Mouse (Mus musculus) testis, adult 2 months (tissue): ENCODE measurements around the gene Scel. TPM values are rescaled to one million over a fixed set of nuclear protein-coding genes. Genes with fewer than 3 reads are reported as not detected.

Experiments
- H3K27ac ChIP-seq: fragments of 200-500 bp; 2 replicates; pipeline ENCODE4 v1.5.1; 2012; ENCODE audit warnings: low read depth, low read length; ENCODE audit not compliant: control insufficient read depth, insufficient read depth
- H3K27me3 ChIP-seq: fragments of 200-500 bp; 2 replicates; pipeline ENCODE4 v1.6.1; 2012; ENCODE audit warnings: mild to moderate bottlenecking, low read length, moderate library complexity; ENCODE audit not compliant: control insufficient read depth, insufficient read depth
- H3K36me3 ChIP-seq: fragments of 200-500 bp; 2 replicates; pipeline ENCODE4 v1.6.1; 2012; ENCODE audit warnings: mild to moderate bottlenecking, low read length; ENCODE audit not compliant: control insufficient read depth, insufficient read depth
- H3K4me1 ChIP-seq: fragments of 200-500 bp; 2 replicates; pipeline ENCODE4 v1.6.1; 2012; ENCODE audit warnings: low read length; ENCODE audit not compliant: control insufficient read depth, insufficient read depth
- H3K4me3 ChIP-seq: fragments of 200-500 bp; 2 replicates; pipeline ENCODE4 v1.5.1; 2012; ENCODE audit warnings: low read depth, mild to moderate bottlenecking, low read length, moderate library complexity, mixed read lengths; ENCODE audit not compliant: control insufficient read depth
- CTCF ChIP-seq: fragments of 200-500 bp; IDR thresholded peaks from 2 replicates; pipeline ENCODE4 v1.5.1; 2012; ENCODE audit warnings: low read depth, mild to moderate bottlenecking, inconsistent platforms, low read length, moderate library complexity; ENCODE audit not compliant: control insufficient read depth, insufficient read depth, insufficient replicate concordance
- POLR2A ChIP-seq: fragments of 200-500 bp; IDR thresholded peaks from 2 replicates; pipeline ENCODE4 v1.6.1; 2012; ENCODE audit warnings: low read depth, mild to moderate bottlenecking, inconsistent platforms, low read length, moderate library complexity; ENCODE audit not compliant: control insufficient read depth
- polyA plus RNA-seq: library from polyadenylated mRNA; depleted of rRNA; stranded (reverse); fragments of >200 nt; gene quantifications from 2 replicates; pipeline ENCODE4 v1.2.3, GENCODE M21; 2012

The Scel gene
- polyA plus RNA-seq, 1 experiment, result not detected

DNA sequence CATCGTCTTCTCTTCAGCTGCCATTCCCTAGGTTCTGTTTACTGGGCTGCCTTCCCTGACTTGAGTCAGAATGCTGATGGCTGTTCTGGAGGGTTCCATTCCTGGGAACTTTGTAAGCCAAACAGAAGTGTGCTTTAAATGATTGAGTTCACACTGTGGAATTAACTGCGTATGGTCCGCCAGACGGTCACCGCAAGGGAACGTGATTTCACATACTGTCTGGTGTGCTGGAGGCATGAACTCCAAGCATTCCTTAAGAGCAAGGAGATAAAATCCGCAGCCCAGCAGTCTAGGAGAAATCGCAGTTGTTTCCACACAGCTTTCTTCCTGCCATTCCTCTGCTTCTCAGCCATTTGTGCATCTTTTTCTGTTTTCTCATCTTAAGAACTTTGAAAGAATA is 2.3 kb downstream of the Scel start:
- no peaks in the 10 kb centered on the region for H3K36me3 ChIP-seq
- no peak overlapping the region for H3K4me3 ChIP-seq
- H3K27me3 ChIP-seq, result no peaks in the 10 kb centered on the region
- no peak overlapping the region for H3K27ac ChIP-seq
- TF ChIP-seq POLR2A, result no peak
- TF ChIP-seq CTCF, result no peak
- H3K4me1 ChIP-seq, result no peaks in the 10 kb centered on the region; the same call in 1 of the 2 replicates

DNA sequence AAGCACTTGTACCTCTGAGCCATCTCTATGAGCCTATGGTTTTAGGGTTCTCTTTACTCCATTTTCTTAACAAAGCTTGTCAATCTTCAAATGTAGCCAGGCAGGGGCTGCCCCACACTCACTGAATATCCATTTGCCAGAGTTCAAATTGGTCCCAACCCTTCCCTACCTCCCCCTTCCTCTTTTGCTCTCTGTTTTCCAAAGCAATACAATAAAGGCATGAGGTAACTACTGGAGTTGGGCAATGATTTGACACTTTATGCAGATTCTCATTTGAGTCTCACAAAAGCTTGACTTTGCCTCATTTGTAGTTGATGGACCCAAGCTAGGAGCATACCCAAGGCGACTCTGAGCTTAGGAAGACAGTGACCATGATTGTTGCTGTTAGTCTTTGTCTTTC is 13.1 kb downstream of the Scel start:
- TF ChIP-seq POLR2A (no peak), CTCF (no peak)
- Histone ChIP-seq H3K36me3 (no peaks in the 10 kb centered on the region), H3K4me3 (no peak overlapping the region), H3K27me3 (no peaks in the 10 kb centered on the region), H3K27ac (no peak overlapping the region), H3K4me1 (no peaks in the 10 kb centered on the region; the same call in 1 of the 2 replicates)

DNA sequence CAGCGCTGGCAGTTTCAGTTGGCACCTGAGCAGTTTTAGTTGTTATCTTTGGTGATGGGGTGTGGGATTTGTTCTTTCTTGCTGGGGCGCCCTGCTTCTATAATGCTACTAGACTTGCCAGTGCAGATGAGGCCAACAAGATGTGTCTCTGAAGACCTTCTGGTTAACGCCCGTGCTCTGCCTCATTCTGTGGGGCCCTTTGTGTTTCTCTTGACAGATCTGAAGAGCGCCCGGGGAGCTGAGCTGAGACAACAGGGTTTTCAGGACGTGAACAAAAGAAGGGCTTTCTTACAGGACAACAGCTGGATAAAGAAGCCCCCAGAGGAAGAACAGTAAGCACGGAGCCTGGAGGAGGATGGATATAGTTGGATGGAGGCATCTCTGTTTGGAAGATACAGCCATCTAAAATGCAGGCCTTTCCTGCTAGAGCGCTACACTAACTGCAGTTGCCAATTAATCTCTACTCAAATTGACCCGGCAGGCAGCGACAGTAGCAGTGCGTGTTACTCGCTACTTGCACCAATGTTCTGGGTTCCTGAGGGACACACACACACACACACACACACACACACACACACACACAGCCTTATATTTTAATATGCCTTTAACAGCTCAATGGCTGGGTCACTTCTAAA is 16.7 kb downstream of the Scel start:
- Histone ChIP-seq H3K4me1 (no peaks in the 10 kb centered on the region; the same call in 1 of the 2 replicates), H3K27me3 (no peaks in the 10 kb centered on the region), H3K27ac (no peak overlapping the region), H3K36me3 (no peaks in the 10 kb centered on the region), H3K4me3 (no peak overlapping the region)
- no peak for TF ChIP-seq POLR2A
- no peak for TF ChIP-seq CTCF

DNA sequence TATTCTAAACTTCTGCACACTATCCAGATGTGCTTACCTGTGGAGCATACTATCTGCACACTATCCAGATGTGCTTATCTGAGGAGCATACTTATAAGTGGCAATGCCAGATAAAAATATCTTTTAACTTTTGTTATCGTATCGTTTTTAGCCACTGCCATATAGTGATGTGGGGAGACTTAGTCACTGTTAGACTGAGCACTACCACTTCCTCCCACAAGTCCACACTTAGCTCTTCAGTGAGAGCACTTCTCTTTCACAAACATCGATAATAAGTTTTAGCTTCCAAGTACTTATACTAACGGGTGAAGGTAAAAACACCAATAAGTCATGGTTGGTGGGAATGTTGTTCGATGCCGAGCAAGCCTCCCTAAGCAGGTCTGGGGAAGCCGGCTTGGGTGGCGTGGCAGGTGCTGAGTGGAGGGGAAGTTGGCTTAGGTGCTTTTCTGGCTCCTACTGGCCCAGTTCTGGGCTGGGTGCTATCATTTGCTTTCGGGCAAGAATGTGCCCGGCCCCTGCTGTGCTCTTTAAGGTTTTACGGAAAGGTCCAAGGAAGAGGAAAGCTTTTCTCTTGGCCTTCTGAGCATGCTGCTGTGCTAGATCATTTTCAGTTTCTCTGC is 18.7 kb downstream of the Scel start:
- Histone ChIP-seq H3K4me1 (no peaks in the 10 kb centered on the region; the same call in 1 of the 2 replicates), H3K27ac (no peak overlapping the region), H3K4me3 (no peak overlapping the region), H3K36me3 (no peaks in the 10 kb centered on the region), H3K27me3 (no peaks in the 10 kb centered on the region)
- TF ChIP-seq CTCF (no peak), POLR2A (no peak)

DNA sequence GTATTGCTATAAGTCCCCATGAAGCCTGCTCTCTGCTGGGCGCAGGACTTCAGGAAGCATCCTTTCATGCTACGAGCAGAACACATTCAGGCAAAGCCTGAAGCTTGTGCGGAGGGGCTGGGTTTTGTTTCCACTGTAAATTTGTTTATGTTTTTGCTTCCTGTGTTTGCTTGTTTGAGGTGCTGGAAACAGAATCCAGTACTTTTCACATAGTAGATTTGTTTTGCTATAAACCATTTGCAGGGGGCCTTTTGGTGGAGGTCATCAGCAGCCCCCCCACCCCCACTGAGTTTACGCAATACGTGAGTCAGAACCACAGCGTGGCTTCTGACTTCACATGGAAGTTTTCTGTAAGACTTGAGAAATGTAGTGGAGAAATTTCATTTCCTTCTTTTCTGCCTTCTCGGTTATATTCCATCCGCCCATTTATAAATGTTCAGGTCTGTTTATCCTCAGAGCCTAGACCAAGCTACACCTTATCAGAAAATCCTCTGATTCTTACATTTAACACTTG is 22.4 kb downstream of the Scel start:
- no peaks in the 10 kb centered on the region for H3K4me1 ChIP-seq
- H3K27ac ChIP-seq, result no peak overlapping the region
- no peak overlapping the region for H3K4me3 ChIP-seq
- no peaks in the 10 kb centered on the region for H3K27me3 ChIP-seq
- TF ChIP-seq POLR2A, result no peak
- TF ChIP-seq CTCF, result no peak
- no peaks in the 10 kb centered on the region for H3K36me3 ChIP-seq

DNA sequence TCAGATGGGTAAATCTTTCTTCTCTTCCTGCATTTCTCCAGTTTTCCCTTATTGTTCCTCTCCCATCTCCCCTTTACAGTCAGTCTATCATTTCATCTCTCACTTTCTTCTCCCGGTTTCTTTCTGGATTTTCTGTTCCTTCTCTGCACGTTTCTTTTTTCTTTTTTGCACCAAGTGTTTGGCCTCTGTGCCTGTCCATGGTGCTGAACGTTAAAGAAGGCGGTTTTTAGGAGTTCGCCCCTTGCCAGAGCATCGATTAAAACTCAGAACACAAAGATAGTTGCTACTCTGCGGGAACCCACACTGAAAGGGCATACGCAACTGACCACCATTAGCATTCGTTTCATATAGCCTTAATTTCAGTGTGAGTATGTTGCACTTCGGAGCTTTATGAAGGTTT is 23.2 kb downstream of the Scel start:
- H3K4me3 ChIP-seq, result no peak overlapping the region
- no peaks in the 10 kb centered on the region for H3K36me3 ChIP-seq
- H3K4me1 ChIP-seq, result no peaks in the 10 kb centered on the region
- no peak for TF ChIP-seq CTCF
- no peak for TF ChIP-seq POLR2A
- no peak overlapping the region for H3K27ac ChIP-seq
- H3K27me3 ChIP-seq, result no peaks in the 10 kb centered on the region

DNA sequence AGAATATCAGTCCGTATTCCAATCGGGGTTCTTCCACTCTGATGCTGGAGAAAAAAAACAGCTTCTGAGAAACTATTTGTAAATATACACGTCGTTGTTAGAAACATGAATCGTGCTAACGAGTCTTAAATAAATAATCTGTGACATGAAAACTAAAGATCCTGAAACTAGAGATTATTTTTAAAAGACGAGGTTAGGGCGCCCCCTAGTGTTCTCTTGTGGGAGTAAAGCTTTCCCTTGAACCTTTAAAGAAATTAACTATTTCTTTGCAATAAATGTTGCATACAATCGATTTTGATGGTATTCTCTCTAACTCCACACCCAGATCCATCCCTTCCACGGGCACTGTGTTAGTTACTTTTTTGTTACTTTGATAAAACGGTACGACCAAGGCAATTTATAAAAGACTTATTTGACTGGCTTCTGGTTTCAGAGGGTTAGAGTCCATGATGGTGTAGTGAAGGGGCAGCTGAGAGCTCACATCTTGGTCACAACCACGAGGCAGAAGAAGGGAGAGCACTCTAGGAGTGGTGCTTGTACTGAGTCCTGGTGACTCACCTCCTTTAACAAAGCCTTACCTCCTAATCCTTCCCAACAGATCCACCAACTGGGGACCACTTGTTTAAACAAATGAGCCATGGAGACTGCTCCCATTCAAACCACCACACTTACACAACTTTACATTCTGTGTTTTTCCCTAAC is 24.4 kb downstream of the Scel start:
- Histone ChIP-seq H3K27me3 (no peaks in the 10 kb centered on the region), H3K4me3 (no peak overlapping the region), H3K36me3 (no peaks in the 10 kb centered on the region), H3K27ac (no peak overlapping the region), H3K4me1 (no peaks in the 10 kb centered on the region)
- TF ChIP-seq CTCF, result no peak
- TF ChIP-seq POLR2A, result no peak
